Mouse (Mus musculus): ENCODE measurements around the gene Tmem138. TPM values are rescaled to one million over a fixed set of nuclear protein-coding genes. Genes with fewer than 3 reads are reported as not detected.
A peak's percentile ranks its signal among the peaks of the same experiment; 100 is the strongest.

Tmem138 gene
- total and polyA plus RNA-seq, 3 experiments: 11.9 to 25.2 TPM; not detected in 1

GRCm38 (mm10) chr19:10565217-10565616, 11.9 kb downstream of the Tmem138 start:
- Histone ChIP-seq H3K27ac (ENCODE audit: control insufficient read depth, low read depth, low read length) (no peak overlapping the region), H3K9ac (ENCODE audit: control insufficient read depth, low read depth, low read length, poor library complexity, severe bottlenecking) (no peak overlapping the region), H3K79me2 (ENCODE audit: control insufficient read depth, insufficient read depth, low read length, poor library complexity) (no peaks in the 10 kb centered on the region), H3K4me1 (ENCODE audit: control insufficient read depth in 1 of 2, insufficient read depth in 2 of 2, low read length in 2 of 2) (peaks cover 0 to 17% of the 10 kb centered on the region in 2 experiments; a peak in 2 of 4 replicates), H3K4me3 (ENCODE audit: control insufficient read depth in 1 of 2, insufficient read depth in 1 of 2, low read depth in 2 of 2, low read length in 2 of 2) (no peak overlapping the region), H3K9me3 (replicated peaks; ENCODE audit: insufficient read depth, low read length) (no peaks in the 10 kb centered on the region), H3K27me3 (ENCODE audit: control insufficient read depth in 1 of 2, insufficient read depth in 2 of 2, low read length in 2 of 2) (no peaks in the 10 kb centered on the region), H3K36me3 (ENCODE audit: control insufficient read depth in 1 of 2, insufficient read depth in 2 of 2, low read length in 2 of 2) (peaks cover 0 to 10% of the 10 kb centered on the region in 2 experiments; a peak in 2 of 4 replicates)
- no peak for DNase-seq (ENCODE audit: low read depth, low spot score)
- TF ChIP-seq NRF1 (IDR thresholded peaks at IDR 0.05; ENCODE audit: insufficient read depth, low read depth, low read length, poor library complexity, severe bottlenecking) (no peak), RAD21 (IDR thresholded peaks at IDR 0.05; ENCODE audit: low read depth, low read length) (no peak), MYB (IDR thresholded peaks at IDR 0.05; ENCODE audit: low read depth, low read length) (no peak), CHD2 (IDR thresholded peaks at IDR 0.05; ENCODE audit: low read length) (no peak), ELF1 (IDR thresholded peaks at IDR 0.05; ENCODE audit: low read depth, low read length) (no peak)

GRCm38 (mm10) chr19:10564278-10564677, 12.9 kb downstream of the Tmem138 start:
- TF ChIP-seq EP300 (IDR thresholded peaks at IDR 0.05; ENCODE audit: low read depth in 1 of 2, low read length in 2 of 2) (0 out of 4 replicates have a peak, but pooled peaks of 1 of the 2 experiments have one; percentile 19), KAT2A (conservative IDR thresholded peaks at IDR 0.05; ENCODE audit: low read depth, low read length) (no peak), JUND (IDR thresholded peaks at IDR 0.05; ENCODE audit: low read depth, low read length) (no peak)
- DNase-seq (ENCODE audit: low read depth, low spot score): peak; percentile 36
- H3K27me3 ChIP-seq (ENCODE audit: control insufficient read depth in 1 of 2, insufficient read depth in 2 of 2, low read length in 2 of 2): no peaks in the 10 kb centered on the region
- H3K4me1 ChIP-seq (ENCODE audit: control insufficient read depth in 1 of 2, insufficient read depth in 2 of 2, low read length in 2 of 2): peaks cover 0 to 17% of the 10 kb centered on the region in 2 experiments; a peak in 2 of 4 replicates
- H3K27ac ChIP-seq (ENCODE audit: control insufficient read depth, low read depth, low read length): no peak overlapping the region
- no peaks in the 10 kb centered on the region for H3K79me2 ChIP-seq (ENCODE audit: control insufficient read depth, insufficient read depth, low read length, poor library complexity)
- H3K9ac ChIP-seq (ENCODE audit: control insufficient read depth, low read depth, low read length, poor library complexity, severe bottlenecking): no peak overlapping the region
- peaks cover 0 to 10% of the 10 kb centered on the region in 2 experiments; a peak in 2 of 4 replicates for H3K36me3 ChIP-seq (ENCODE audit: control insufficient read depth in 1 of 2, insufficient read depth in 2 of 2, low read length in 2 of 2)
- H3K9me3 ChIP-seq (replicated peaks; ENCODE audit: insufficient read depth, low read length): no peaks in the 10 kb centered on the region
- no peak overlapping the region for H3K4me3 ChIP-seq (ENCODE audit: control insufficient read depth in 1 of 2, insufficient read depth in 1 of 2, low read depth in 2 of 2, low read length in 2 of 2)

- Histone ChIP-seq H3K27ac (ENCODE audit: control insufficient read depth, low read depth, low read length) (no peak overlapping the region), H3K27me3 (ENCODE audit: control insufficient read depth in 1 of 2, insufficient read depth in 2 of 2, low read length in 2 of 2) (no peaks in the 10 kb centered on the region), H3K9me3 (replicated peaks; ENCODE audit: insufficient read depth, low read length) (no peaks in the 10 kb centered on the region), H3K36me3 (ENCODE audit: control insufficient read depth in 1 of 2, insufficient read depth in 2 of 2, low read length in 2 of 2) (peaks cover 0 to 10% of the 10 kb centered on the region in 2 experiments; a peak in 2 of 4 replicates), H3K79me2 (ENCODE audit: control insufficient read depth, insufficient read depth, low read length, poor library complexity) (no peaks in the 10 kb centered on the region), H3K4me3 (ENCODE audit: control insufficient read depth in 1 of 2, insufficient read depth in 1 of 2, low read depth in 2 of 2, low read length in 2 of 2) (no peak overlapping the region), H3K4me1 (ENCODE audit: control insufficient read depth in 1 of 2, insufficient read depth in 2 of 2, low read length in 2 of 2) (peaks cover 0 to 17% of the 10 kb centered on the region in 2 experiments; a peak in 2 of 4 replicates), H3K9ac (ENCODE audit: control insufficient read depth, low read depth, low read length, poor library complexity, severe bottlenecking) (no peak overlapping the region)
- TF ChIP-seq RCOR1 (IDR thresholded peaks at IDR 0.05; ENCODE audit: low read depth, low read length) (no peak), ETS1 (IDR thresholded peaks at IDR 0.05; ENCODE audit: low read depth, low read length) (no peak), CHD1 (IDR thresholded peaks at IDR 0.05; ENCODE audit: low read depth, low read length) (no peak), ZNF384 (IDR thresholded peaks at IDR 0.05; ENCODE audit: low read depth, low read length) (no peak), JUND (IDR thresholded peaks at IDR 0.05; ENCODE audit: low read depth, low read length) (no peak), MXI1 (IDR thresholded peaks at IDR 0.05; ENCODE audit: low read depth, low read length) (no peak), MEF2A (IDR thresholded peaks at IDR 0.05; ENCODE audit: extremely low read depth, insufficient replicate concordance, low read depth, low read length, poor library complexity, severe bottlenecking) (no peak), NELFE (IDR thresholded peaks at IDR 0.05; ENCODE audit: low read depth, low read length) (no peak), TBP (IDR thresholded peaks at IDR 0.05; ENCODE audit: low read depth, low read length) (no peak), POLR2A (IDR thresholded peaks at IDR 0.05; ENCODE audit: control insufficient read depth in 1 of 2, insufficient read depth in 1 of 2, low read depth in 1 of 2, low read length in 2 of 2, poor library complexity in 1 of 2) (no peak)
- DNase-seq (ENCODE audit: low read depth, low spot score): no peak
Measured at GRCm38 (mm10) chr19:10562351-10562750, 14.8 kb downstream of the Tmem138 start.
